Mouse (Mus musculus): Measurements from ENCODE around the gene Wdtc1.
A peak's percentile ranks its signal among the peaks of the same experiment; 100 is the strongest.

Gene Wdtc1

DNA sequence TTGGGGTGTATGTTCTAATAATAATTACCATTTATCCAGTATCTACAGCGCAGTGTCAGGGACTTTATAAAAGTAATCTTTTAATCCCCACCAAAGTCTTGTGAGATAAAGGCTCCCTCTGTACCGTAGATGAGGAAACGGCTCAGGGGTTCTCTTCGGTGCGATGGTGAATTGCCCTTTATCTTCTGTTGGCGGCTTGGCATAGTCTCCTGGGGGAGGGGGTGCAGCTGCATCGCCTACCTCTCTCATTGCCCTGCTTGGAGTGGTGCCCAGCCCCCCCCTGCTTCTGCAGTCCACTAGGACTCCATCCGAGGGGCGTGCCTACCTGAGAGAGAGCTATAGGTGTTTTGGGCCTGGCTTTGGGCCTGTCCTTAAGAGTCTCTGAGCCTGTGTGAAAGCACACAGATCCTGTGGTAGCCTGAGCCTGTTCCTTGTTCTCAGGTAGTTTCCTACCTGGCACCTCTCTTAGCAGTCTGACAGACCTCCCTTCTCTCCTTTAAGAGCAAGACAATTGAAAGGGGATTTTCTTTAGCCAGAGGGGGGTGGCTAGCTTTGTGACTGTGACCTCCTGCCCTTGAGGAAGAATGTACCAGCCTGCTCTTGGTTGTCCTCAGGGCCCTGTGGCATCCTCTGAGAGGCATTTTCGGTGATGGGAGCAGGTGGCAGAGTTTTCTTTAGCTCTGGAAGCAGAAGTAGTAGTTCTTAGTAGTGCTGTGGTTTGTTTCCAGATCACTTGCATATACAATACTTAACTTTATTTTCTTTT, 22.7 kb upstream of the Wdtc1 start:
- DNase-seq: peak; percentile 45

GRCm38 (mm10) chr4:133374011-133374410, 20.7 kb upstream of the Wdtc1 start:
- DNase-seq: no peak

DNA sequence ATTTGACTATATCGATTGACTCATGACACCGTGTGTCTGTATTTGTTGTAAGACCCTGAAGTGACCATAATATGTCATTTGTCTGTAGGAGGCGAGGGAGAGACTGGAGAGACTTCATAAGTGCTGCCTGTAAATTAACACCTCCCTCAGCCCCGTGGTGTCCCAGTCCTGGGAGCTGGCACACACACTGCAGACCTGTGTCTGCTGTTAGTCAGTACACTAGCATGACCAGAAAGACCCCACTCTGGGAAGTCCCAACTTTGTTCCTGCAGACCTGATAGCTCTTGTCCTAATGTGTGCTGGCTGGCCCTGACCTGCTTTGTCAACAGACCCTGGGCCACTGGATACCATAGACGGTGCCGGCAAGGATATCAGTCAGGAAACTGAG, 19.0 kb upstream of the Wdtc1 start:
- DNase-seq: no peak

- DNase-seq: no peak
These were observed 18.5 kb upstream of the Wdtc1 start for GRCm38 (mm10) chr4:133371621-133372277.

GRCm38 (mm10) chr4:133370298-133371274, 17.3 kb upstream of the Wdtc1 start:
- DNase-seq: no peak

DNA sequence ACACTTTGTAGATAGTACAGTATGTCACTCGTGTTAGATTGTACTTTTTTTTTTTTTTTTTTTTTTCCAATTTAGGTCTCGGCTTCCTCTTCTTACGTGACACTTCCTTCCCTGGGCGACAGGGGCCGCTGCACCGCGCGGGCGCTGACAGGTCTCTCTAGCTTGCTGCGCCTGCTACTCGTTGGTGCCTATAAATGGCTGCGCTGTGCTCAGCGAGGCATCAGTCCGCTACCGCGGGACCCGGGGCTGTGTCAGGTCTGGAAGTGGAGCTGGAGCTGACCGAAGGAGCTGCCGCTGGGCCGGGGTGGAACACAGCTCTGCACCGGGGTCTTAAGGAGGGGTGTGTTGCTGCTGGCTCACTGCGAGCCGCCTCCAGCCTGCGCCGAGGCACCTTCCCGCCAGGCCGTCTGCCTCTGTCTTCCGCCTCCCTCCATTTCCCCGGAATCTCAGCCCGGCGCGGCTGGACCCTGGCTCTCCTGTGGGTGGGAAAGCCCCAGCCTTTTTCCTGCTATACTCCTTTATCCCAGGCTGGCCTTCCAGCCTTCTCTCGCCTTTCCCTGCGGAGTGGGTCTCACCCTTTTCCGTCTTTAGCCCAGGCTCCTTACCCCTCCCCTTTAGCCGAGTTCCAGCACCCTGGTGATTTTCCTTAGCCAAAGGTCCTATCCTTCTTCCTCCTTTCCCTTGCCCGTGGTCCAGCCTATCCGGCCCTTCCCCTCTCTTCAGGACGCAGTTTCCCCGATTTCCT, 16.4 kb upstream of the Wdtc1 start, which contains the start of gene Slc9a1:
Gene Slc9a1, plus strand, starts transcription at position 154 of the 745 bp plus-strand sequence.
- peak; percentile 95 for DNase-seq

DNA sequence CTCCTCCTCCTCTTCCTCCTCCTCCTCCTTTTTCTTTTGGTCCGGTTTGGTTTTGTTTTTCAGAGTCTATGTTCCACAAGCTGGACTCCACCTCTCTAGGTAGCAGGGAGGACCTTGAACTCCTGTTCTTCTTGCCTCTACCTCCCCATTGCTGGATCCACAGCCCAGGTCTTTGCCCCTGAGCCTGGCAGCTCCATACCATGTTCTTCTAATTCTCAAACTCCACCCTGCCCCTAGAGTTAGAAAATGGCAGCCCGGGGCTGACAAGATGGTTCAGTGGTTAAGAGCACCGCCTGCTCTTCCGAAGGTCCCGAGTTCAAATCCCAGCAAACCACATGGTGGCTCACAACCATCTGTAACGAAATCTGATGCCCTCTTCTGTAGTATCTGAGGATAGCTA, 1.4 kb upstream of the Wdtc1 start:
- no peak for DNase-seq

GRCm38 (mm10) chr4:133352797-133353196, 484 bp downstream of the Wdtc1 start:
- DNase-seq: no peak

GRCm38 (mm10) chr4:133348051-133348775, 5.1 kb downstream of the Wdtc1 start:
- DNase-seq: no peak

- no peak for DNase-seq
These were observed 5.7 kb downstream of the Wdtc1 start for GRCm38 (mm10) chr4:133347624-133348023.

GRCm38 (mm10) chr4:133346577-133346976, 6.7 kb downstream of the Wdtc1 start:
- no peak for DNase-seq

- DNase-seq: no peak
These were observed 7.6 kb downstream of the Wdtc1 start for GRCm38 (mm10) chr4:133345702-133346101.

- DNase-seq: peak; percentile 14
These were observed 9.2 kb downstream of the Wdtc1 start for GRCm38 (mm10) chr4:133344112-133344511.

- no peak for DNase-seq
These were observed 13.1 kb downstream of the Wdtc1 start for GRCm38 (mm10) chr4:133340217-133340616.

- DNase-seq: peak; percentile 98
These were observed 14.0 kb downstream of the Wdtc1 start for GRCm38 (mm10) chr4:133339148-133339749.

GRCm38 (mm10) chr4:133338521-133339095, 14.7 kb downstream of the Wdtc1 start:
- no peak for DNase-seq

- DNase-seq: no peak
These were observed 15.3 kb downstream of the Wdtc1 start for GRCm38 (mm10) chr4:133337833-133338520.

GRCm38 (mm10) chr4:133333306-133333705, 20.0 kb downstream of the Wdtc1 start:
- DNase-seq: no peak

- no peak for DNase-seq
These were observed 23.0 kb downstream of the Wdtc1 start for GRCm38 (mm10) chr4:133330296-133330695.

- DNase-seq: no peak
These were observed 25.2 kb downstream of the Wdtc1 start for GRCm38 (mm10) chr4:133328129-133328528.
